ENCODE assay signal across 8 mouse cellular contexts in genomic region chr8:105880754-105881520, GRCm38 (mm10). TPM values are rescaled to one million over a fixed set of nuclear protein-coding genes. Genes with fewer than 3 reads are reported as not detected.
A peak's percentile ranks its signal among the peaks of the same experiment; 100 is the strongest.
DNase-seq lines count a peak whose midpoint lies in the region; ATAC-seq and TF ChIP-seq lines count a peak whose summit lies in the region.

Gene Edc4, plus strand, starts transcription at chr8:105880881.

- WGBS in hindbrain, postnatal 0 days, result under 1% methylated on average over 45 of the region's 45 CpGs

- no peaks in the 10 kb centered on the region for H3K27me3 ChIP-seq in hindbrain, postnatal 0 days (ENCODE audit: insufficient read depth, low read length)

- H3K4me2 ChIP-seq in hindbrain, postnatal 0 days (ENCODE audit: low read depth, low read length), result peak within 1 kb of the TSS; percentile 69

- H3K9me3 ChIP-seq in hindbrain, postnatal 0 days (ENCODE audit: low read length), result no peaks in the 10 kb centered on the region

- peaks cover 51% of the 10 kb centered on the region for H3K36me3 ChIP-seq in hindbrain, postnatal 0 days (ENCODE audit: insufficient read depth, low read length)

- TF ChIP-seq CTCF in hindbrain, postnatal 0 days (IDR thresholded peaks at IDR 0.05; ENCODE audit: low read depth), result no peak

- peaks cover 11% of the 10 kb centered on the region for H3K4me1 ChIP-seq in hindbrain, postnatal 0 days (ENCODE audit: insufficient read depth, low read length)

- H3K4me3 ChIP-seq in hindbrain, postnatal 0 days (ENCODE audit: low read length), result peak within 1 kb of the TSS; percentile 95

- H3K27ac ChIP-seq in hindbrain, postnatal 0 days, result peak within 1 kb of the TSS; percentile 78

- DNase-seq in gastrocnemius, adult 8-10 months (ENCODE audit: low spot score in 2 of 2), result peak; percentile 70 to 76
- DNase-seq in hindbrain, postnatal 0 days (ENCODE audit: low spot score), result peak; percentile 89
- DNase-seq in left cerebral cortex, adult 8-10 months (ENCODE audit: low spot score in 2 of 2), result peak in 1 of 2 experiments; percentile 90
- DNase-seq in right cerebral cortex, adult 18-20 months, result peak; percentile 83
- DNase-seq in urinary bladder, postnatal 10 days (ENCODE audit: low spot score), result peak; percentile 41

- ATAC-seq in activated CD4-positive, CD25-positive, alpha-beta regulatory T cell, adult 4 months, result peak; percentile 90
- peak; percentile 99 for ATAC-seq in common myeloid progenitor, adult 5-6 weeks (replicated peaks; ENCODE audit: low read depth, poor library complexity, severe bottlenecking)
- peak; percentile 88 for ATAC-seq in hindbrain, postnatal 0 days
- ATAC-seq in megakaryocyte, adult 5-6 weeks (ENCODE audit: poor library complexity, severe bottlenecking), result peak; percentile 99

- peak within 1 kb of the TSS; percentile 87 for H3K9ac ChIP-seq in hindbrain, postnatal 0 days (replicated peaks; ENCODE audit: low read length)

RNA-seq across cellular contexts. Expression of gene Edc4, which starts in this region (rescaled TPM):
- polyA plus RNA-seq in activated CD4-positive, CD25-positive, alpha-beta regulatory T cell, adult 4 months (2017; shearing (Covaris generic)), result 10 to 100 TPM; 24.6 to 32.7 TPM
- 32.8 and 39.7 TPM in 2 replicates for total RNA-seq in common myeloid progenitor, adult 5-6 weeks (2017)
- 10 to 100 TPM; 18.8 to 21.9 (median 20.0) TPM for total RNA-seq in gastrocnemius, adult 8-10 months (2022)
- total RNA-seq in hindbrain, postnatal 0 days (2014; rRNA removed), result 113 and 118 TPM in 2 replicates
- polyA plus RNA-seq in hindbrain, postnatal 0 days (2015; fragmentation: Nextera tagmentation; extraction: Ambion mirVana), result 41.7 and 42.0 TPM in 2 replicates
- total RNA-seq in left cerebral cortex, adult 8-10 months (2022), result 10 to 100 TPM; 56.5 to 64.4 (median 62.9) TPM
- 12.0 and 12.2 TPM in 2 replicates for total RNA-seq in megakaryocyte, adult 5-6 weeks (2015)
- total RNA-seq in megakaryocyte, adult 5-6 weeks (2017), result 23.8 and 27.5 TPM in 2 replicates
